Mouse (Mus musculus) cerebellum, adult 18-20 months (tissue): ENCODE results near the gene Ccdc93.

Experiments used
- DNase-seq, 2 experiments: peaks; one replicate each; pipeline ENCODE4 v3.0.0; 2021

The Ccdc93 gene

DNA sequence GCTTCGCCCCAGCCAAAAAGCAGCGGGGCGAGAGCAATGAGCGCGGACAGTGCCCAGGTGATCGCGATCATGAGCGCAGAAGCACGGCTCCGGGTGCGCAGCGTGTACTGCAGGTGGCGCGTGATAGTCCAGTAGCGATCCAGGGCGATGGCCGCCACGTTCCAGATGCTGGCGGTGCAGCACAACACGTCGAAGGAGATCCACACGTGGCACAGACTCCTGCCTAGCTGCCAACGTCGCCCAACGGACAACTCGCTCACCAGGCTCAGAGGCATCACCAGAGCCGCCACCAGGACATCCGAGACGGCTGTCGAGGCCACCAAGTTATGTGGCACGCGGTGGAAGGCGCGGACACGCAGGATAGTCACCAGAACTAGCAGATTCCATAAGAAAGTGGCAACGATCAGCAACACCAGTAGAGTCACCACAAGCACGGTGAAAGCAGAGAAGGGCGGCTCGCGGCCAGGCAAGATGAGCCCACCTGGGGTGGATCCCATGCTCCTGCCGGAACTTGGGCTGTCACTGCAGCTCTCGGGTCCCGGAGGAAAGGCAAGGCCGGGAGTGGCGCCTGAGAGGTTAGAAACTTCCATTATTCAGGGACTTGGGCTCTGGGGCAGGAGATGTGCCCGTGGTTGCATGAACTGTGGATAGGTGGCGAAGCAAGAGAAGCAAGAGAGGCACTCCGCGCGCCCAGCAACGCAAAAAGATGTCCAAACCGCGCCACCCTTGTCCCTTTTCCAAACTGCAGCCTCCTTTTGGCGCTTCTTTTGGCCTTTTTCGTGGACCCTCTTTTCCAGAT lies 97.0 kb downstream of the Ccdc93 start:
- DNase-seq = no peak

DNA sequence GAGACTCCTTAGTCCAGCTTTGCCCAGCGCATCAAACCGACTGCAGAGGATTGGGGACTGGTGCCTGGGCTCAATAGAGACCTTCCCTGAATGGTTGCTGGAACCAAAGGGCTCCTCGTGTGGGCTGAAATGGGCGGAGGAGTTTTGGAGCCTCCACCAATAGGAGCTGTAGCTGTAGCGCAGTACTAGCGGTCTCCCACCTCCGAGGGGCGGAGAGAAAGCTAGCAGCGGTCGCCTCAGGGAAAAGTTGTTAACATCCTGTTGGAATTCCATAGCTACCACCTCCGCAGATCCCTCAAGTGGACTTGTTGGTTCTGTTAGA lies 97.5 kb downstream of the Ccdc93 start, which contains the start of gene Htr5b:
Gene Htr5b, minus strand, starts transcription at position 67 of the 322 bp plus-strand sequence.
- no peak for DNase-seq

DNA sequence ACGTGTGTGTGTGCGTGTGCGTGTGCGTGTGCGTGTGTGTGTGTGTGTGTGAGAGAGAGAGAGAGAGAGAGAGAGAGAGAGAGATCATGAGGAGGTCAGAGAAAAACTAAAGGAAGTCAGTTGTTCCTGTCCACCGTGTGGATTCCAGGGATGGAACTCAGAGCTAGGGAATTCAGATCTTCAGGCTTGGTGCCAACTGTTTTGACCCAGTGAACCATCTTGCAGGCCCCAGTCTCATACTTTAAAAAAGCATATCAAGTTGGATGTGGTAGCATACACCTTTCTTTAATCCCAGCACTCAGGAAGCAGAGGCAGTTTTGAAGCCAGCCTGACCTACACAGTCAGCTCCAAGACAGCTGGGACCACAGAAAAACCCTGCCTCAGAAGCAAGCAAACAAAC lies 98.4 kb downstream of the Ccdc93 start:
- no peak for DNase-seq

DNA sequence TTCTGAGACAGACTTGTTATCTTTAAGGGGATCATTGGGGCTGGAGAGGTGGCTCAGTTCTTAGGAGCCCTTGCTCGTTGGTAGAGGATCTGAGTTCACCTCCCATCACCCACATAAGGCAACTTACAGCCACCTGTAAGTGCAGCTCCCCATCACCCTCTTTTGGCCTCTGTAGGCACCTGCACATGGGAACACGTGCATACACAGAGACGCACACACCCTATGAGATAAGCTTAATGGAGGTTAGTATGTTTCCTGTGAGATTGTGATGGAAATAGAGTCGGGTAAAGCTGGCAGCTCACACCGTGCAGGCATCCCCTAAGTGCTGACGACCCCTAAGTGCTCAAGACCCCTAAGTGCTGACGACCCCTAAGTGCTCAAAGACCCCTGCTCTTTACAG lies 100.6 kb downstream of the Ccdc93 start:
- no peak for DNase-seq

DNA sequence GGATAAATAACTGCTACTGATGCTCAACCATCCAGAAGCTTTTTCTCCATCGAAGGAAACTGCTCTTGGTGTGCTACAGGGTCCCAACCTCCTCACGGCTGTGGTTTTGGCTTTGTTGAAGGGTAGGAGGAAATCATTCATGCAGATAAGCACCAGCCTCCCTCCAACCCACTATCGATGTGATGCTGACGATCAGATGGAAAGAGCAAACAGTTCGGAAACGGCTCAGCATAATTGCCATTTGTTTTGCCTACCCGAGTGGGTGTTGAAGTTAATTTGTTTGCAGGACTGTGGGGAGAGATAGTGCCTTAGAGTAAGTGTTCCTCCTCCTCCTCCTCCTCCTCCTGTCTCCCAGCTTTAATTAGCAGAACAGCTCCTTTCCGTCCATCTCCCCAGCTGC lies 109.5 kb downstream of the Ccdc93 start:
- DNase-seq = no peak

DNA sequence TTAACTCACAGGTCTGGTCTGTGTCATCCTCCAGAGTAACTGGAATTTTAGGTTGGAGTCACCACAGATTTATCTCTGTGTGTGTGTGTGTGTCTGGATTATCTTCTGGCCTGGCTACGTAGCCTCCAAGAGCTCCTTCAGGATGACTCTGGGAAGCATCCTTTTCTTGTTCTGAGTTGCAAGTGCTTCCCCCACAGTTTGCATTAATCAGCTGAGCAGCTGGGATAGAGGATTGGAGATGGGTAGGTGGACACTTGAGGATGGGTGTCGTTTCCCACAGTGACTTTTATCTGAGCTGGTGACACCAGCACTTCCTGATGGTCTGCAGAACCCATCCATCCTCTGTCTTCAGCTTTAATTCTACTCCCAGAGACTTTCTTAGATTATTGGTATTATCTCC lies 116.0 kb downstream of the Ccdc93 start:
- DNase-seq = no peak

DNA sequence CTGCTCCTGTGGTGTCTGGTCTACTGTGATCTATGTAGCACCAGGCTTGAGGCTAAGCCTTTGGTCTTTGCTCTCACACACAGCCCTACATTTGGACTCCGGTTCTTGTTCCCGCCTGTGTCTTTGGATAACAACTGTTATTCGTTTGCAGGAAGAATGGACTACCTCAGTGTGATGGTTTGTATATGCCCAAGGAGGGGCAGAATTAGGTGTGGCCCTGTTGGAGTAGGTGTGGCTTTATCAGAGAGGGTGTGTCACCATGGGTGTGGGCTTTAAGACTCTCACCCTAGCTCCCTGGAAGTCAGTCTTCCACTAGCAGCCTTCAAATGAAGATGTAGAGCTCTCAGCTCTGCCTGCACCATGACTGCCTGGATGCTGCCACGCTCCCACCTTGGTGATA lies 117.8 kb downstream of the Ccdc93 start:
- no peak for DNase-seq

DNA sequence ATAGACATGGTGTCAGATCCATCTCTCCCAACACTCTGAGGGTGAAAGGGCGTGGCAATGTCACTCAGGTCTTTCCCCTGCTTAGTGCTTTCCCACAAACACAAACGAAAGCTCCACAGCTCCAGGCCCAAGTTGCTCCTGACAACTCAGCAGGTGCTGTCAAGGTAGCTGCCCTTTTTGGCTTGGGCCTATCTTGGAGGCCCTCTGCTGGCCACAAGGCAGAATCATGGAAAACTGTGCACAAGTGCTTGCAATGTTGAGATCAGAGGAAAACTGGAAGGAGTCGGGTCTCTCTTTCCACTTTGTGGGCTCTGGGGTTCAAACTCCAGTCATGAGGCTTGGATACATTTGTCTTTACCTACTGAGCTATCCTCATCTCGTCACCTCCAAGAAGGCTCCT lies 118.6 kb downstream of the Ccdc93 start:
- DNase-seq = no peak

DNA sequence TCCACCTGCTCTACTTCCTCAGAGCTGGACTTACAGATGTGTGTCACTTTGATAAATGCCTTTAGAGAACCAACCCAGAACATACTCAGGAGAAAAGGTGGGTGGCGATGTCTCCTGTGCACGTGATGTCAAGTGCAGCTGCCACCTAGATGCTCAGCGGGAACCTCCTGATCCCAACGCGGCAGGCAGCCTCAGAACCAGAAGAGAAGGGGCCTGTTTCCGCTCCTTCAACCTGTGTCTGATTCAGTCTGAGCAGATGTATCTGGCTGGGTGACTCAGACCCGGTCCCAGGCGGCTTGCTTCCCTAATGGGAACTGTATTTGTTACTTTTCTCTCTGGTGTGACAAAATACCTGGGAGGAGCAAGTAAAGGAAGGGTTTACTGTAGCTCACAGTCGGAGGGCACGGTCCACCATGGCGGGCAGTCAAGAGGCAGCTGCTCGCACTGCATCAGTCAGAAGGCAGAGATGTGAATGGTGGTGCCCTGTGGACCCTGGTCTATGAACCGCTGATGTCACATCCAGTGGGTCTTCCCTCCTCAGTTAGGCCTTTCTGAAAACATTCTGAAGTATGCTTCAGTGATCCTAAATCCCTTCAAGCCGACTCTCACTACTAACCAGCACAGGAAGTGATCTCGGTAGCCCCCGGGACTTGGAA lies 120.1 kb downstream of the Ccdc93 start:
- no peak for DNase-seq

DNA sequence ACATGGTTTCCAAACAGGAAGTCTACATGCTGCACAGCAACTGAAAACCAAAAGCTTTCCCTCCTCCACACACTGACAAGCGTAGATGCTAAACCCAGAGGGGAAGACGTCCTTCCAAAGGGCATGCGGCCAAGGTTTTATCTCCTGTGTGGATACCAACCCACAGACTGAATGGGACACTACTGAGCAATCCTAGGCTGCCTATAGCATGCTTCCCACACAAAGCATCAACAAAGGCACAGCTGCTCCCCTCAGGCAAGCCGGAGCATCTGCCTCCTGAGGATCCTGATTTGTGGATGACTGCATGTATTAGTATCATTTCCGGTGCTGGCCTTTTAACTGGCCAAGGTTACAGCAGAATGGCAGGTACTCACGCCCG lies 120.6 kb downstream of the Ccdc93 start:
- no peak for DNase-seq
